Mouse (Mus musculus): ENCODE results near the gene Ddx54.

DNA sequence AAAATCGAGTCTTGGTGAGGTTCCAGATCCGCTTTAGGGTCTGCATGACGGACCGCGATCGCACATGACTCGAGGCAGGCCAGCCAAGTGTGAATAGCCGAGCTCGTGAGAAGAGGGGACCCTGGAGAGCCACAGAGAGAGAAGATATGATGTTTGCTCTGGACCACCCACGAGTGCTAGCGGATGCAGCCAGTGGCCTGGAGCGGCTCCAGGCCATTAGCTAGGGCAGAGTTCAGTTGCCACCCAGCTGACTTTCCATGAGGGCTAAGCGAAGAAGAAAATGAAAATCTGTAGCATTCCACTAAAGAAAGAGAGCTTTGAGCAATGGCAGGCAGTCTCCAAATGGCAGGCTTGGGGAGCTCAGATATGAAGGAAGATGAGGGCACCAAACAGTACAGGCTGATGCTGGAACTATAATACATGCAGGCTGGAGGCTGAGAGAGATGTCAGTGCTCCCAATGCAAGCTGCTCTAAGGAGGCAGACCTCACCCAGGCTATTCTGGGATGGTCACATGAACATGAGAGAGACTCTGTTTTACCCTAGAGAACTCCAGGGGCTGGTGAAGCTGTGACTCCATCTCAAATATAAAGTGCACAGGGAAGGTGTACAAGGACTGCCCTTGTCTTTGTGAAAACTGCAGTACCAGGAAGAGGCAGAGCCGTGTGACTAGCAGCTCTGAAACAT, 41.3 kb upstream of the Ddx54 start:
- no peak for TF ChIP-seq CTCF (IDR thresholded peaks at IDR 0.05; ENCODE audit: control insufficient read depth, insufficient read depth, insufficient replicate concordance, low read depth, low read length)
- TF ChIP-seq POLR2A (IDR thresholded peaks at IDR 0.05; ENCODE audit: control insufficient read depth, low read depth, low read length) = no peak

Data from testis, adult 2 months (tissue).